Mouse (Mus musculus) bone marrow macrophage, adult 2 months (primary cell): ENCODE measurements at regions not wholly inside any gene's neighbourhood (a gene's known extent, or its start where the extent isn't known, plus 50 kb on each side); places are given as distances from the start of the nearest gene placed in this dataset.

Experiments
- H3K27ac ChIP-seq: 2 replicates; pipeline ENCODE4 v1.5.1; 2012; ENCODE audit warnings: low read depth, low read length; ENCODE audit not compliant: insufficient read depth
- H3K4me1 ChIP-seq: 2 replicates; pipeline ENCODE4 v1.6.1; 2012; ENCODE audit warnings: low read length; ENCODE audit not compliant: control insufficient read depth, insufficient read depth
- H3K4me3 ChIP-seq: 2 replicates; pipeline ENCODE4 v1.5.1; 2012; ENCODE audit warnings: mild to moderate bottlenecking, low read length, moderate library complexity; ENCODE audit not compliant: insufficient read depth
- CTCF ChIP-seq: IDR thresholded peaks from 2 replicates; pipeline ENCODE4 v1.5.1; 2012; ENCODE audit warnings: low read depth, mild to moderate bottlenecking, low read length, moderate library complexity
- POLR2A ChIP-seq: IDR thresholded peaks from 2 replicates; pipeline ENCODE4 v1.6.1; 2012; ENCODE audit warnings: mild to moderate bottlenecking, low read depth, low read length, borderline replicate concordance

GRCm38 (mm10) chr1:185519811-185520210 lies 65.2 kb downstream of the Slc30a10 start:
- TF ChIP-seq POLR2A: no peak
- TF ChIP-seq CTCF: no peak
- no peaks in the 10 kb centered on the region for H3K4me1 ChIP-seq
- H3K4me3 ChIP-seq: no peak overlapping the region

GRCm38 (mm10) chr1:185524020-185524419 lies 69.4 kb downstream of the Slc30a10 start:
- H3K4me1 ChIP-seq: no peaks in the 10 kb centered on the region
- H3K4me3 ChIP-seq: no peak overlapping the region
- TF ChIP-seq CTCF (no peak), POLR2A (no peak)
- H3K27ac ChIP-seq: no peak overlapping the region

More at GRCm38 (mm10) chr1:185519811-185520210, 65.2 kb downstream of the Slc30a10 start:
- H3K27ac ChIP-seq: no peak overlapping the region

GRCm38 (mm10) chr1:185533471-185533870 lies 78.8 kb downstream of the Slc30a10 start:
- no peak overlapping the region for H3K27ac ChIP-seq

GRCm38 (mm10) chr1:185534129-185534528 lies 79.5 kb downstream of the Slc30a10 start:
- TF ChIP-seq CTCF: no peak
- no peak for TF ChIP-seq POLR2A
- Histone ChIP-seq H3K27ac (no peak overlapping the region), H3K4me1 (no peaks in the 10 kb centered on the region), H3K4me3 (no peak overlapping the region)

More at GRCm38 (mm10) chr1:185533471-185533870, 78.8 kb downstream of the Slc30a10 start:
- TF ChIP-seq POLR2A (no peak), CTCF (no peak)
- Histone ChIP-seq H3K4me3 (no peak overlapping the region), H3K4me1 (no peaks in the 10 kb centered on the region)

- TF ChIP-seq CTCF (no peak), POLR2A (no peak)
- H3K4me1 ChIP-seq: no peaks in the 10 kb centered on the region
- H3K27ac ChIP-seq: no peak overlapping the region
- H3K4me3 ChIP-seq: no peak overlapping the region
These were observed 80.7 kb downstream of the Slc30a10 start for GRCm38 (mm10) chr1:185535321-185535720.

GRCm38 (mm10) chr1:185537236-185537635 lies 82.6 kb downstream of the Slc30a10 start:
- no peaks in the 10 kb centered on the region for H3K4me1 ChIP-seq
- no peak overlapping the region for H3K27ac ChIP-seq
- H3K4me3 ChIP-seq: no peak overlapping the region
- TF ChIP-seq POLR2A (no peak), CTCF (no peak)

GRCm38 (mm10) chr1:185539458-185539857 lies 84.8 kb downstream of the Slc30a10 start:
- Histone ChIP-seq H3K27ac (no peak overlapping the region), H3K4me1 (no peaks in the 10 kb centered on the region), H3K4me3 (no peak overlapping the region)
- no peak for TF ChIP-seq POLR2A
- TF ChIP-seq CTCF: no peak

- Histone ChIP-seq H3K4me1 (no peaks in the 10 kb centered on the region), H3K27ac (no peak overlapping the region), H3K4me3 (no peak overlapping the region)
- TF ChIP-seq CTCF (no peak), POLR2A (no peak)
These were observed 91.7 kb downstream of the Slc30a10 start for GRCm38 (mm10) chr1:185546346-185546745.

GRCm38 (mm10) chr1:185572761-185573530 lies 118.3 kb downstream of the Slc30a10 start:
- H3K4me1 ChIP-seq: no peaks in the 10 kb centered on the region
- no peak overlapping the region for H3K27ac ChIP-seq
- no peak overlapping the region for H3K4me3 ChIP-seq
- no peak for TF ChIP-seq POLR2A
- TF ChIP-seq CTCF: no peak

GRCm38 (mm10) chr1:185574978-185575377 lies 120.3 kb downstream of the Slc30a10 start:
- Histone ChIP-seq H3K27ac (no peak overlapping the region), H3K4me3 (no peak overlapping the region), H3K4me1 (no peaks in the 10 kb centered on the region)
- TF ChIP-seq POLR2A (no peak), CTCF (no peak)

- no peak overlapping the region for H3K4me3 ChIP-seq
- TF ChIP-seq POLR2A (no peak), CTCF (no peak)
- no peaks in the 10 kb centered on the region for H3K4me1 ChIP-seq
- no peak overlapping the region for H3K27ac ChIP-seq
These were observed 125.2 kb downstream of the Slc30a10 start for GRCm38 (mm10) chr1:185579824-185580223.
